Mouse (Mus musculus) heart, embryonic 16.5 days (tissue): ENCODE results near the gene Celf6. TPM values are rescaled to one million over a fixed set of nuclear protein-coding genes. Genes with fewer than 3 reads are reported as not detected.
A peak's percentile ranks its signal among the peaks of the same experiment; 100 is the strongest.

ENCODE experiments used
- ATAC-seq: fragments of 200-750 bp; cut with Nextera tagmentation; replicated peaks from 2 replicates; pipeline ENCODE4 v1.8.0; 2017; ENCODE audit warnings: moderate number of reproducible peaks; ENCODE audit not compliant: insufficient read depth, low FRiP score; ENCODE audit errors: extremely low read depth
- H3K27ac ChIP-seq: fragments of 300-500 bp; sonication (generic); 2 replicates; pipeline ENCODE4 v1.5.1; 2014; ENCODE audit warnings: mild to moderate bottlenecking, low read length, control low read depth, moderate library complexity
- H3K27me3 ChIP-seq: fragments of 300-500 bp; sonication (generic); 2 replicates; pipeline ENCODE4 v1.6.1; 2014; ENCODE audit warnings: low read length, mixed read lengths; ENCODE audit not compliant: control insufficient read depth, insufficient read depth
- H3K36me3 ChIP-seq: fragments of 300-500 bp; sonication (generic); 2 replicates; pipeline ENCODE4 v1.6.1; 2014; ENCODE audit not compliant: control insufficient read depth, insufficient read depth
- H3K4me1 ChIP-seq: fragments of 300-500 bp; sonication (generic); 2 replicates; pipeline ENCODE4 v1.6.1; 2014; ENCODE audit warnings: low read length, mixed read lengths; ENCODE audit not compliant: control insufficient read depth, insufficient read depth
- H3K4me2 ChIP-seq: fragments of 300-500 bp; sonication (generic); 2 replicates; pipeline ENCODE4 v1.6.1; 2014; ENCODE audit warnings: low read depth, mild to moderate bottlenecking, control low read depth, low read length
- H3K4me3 ChIP-seq: fragments of 300-500 bp; sonication (generic); 2 replicates; pipeline ENCODE4 v1.5.1; 2014; ENCODE audit warnings: mild to moderate bottlenecking, control low read depth, low read length
- H3K9ac ChIP-seq: fragments of 300-500 bp; sonication (generic); 2 replicates; pipeline ENCODE4 v1.6.1; 2014; ENCODE audit warnings: low read length, control low read depth
- H3K9me3 ChIP-seq: fragments of 300-500 bp; sonication (generic); replicated peaks from 2 replicates; pipeline ENCODE4 v1.6.1; 2016; ENCODE audit warnings: low read length; ENCODE audit not compliant: control insufficient read depth
- WGBS: fragments of 180-500 bp; shearing (Covaris S2); extraction: QIAGEN DNeasy Blood & Tissue Kit; methylation state at CpG from one replicate; pipeline ENCODE4 v1.1.7; 2014; 5-methylcytosine and 5-hydroxymethylcytosine counted together
- polyA plus RNA-seq: library from polyadenylated mRNA; unstranded; fragments of >200 nt; fragmentation: Nextera tagmentation; extraction: Ambion mirVana; gene quantifications from 2 replicates; pipeline ENCODE4 v1.2.1, GENCODE M21; 2015

The Celf6 gene
- polyA plus RNA-seq, 1 experiment from 2014 or later = 0.17 TPM

DNA sequence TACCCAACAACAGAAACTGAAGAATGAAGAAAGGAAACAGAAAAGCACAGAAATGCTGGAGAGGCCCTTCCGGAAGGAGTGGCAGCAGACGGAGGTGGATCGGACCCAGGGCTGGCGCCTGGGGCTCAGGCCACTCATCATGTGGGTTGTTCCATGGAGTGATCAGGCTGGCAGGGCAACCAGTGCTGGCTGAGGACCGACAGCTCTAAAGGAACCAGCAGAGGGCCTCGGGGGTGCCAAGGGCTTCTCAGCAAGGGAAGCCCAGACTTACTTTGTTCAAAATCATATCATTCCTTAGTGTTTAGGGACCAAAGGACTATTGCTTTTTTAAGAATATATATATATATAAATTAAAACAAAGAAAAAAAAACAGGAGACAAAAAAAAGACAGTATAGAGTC lies 28.2 kb downstream of the Celf6 start:
- Histone ChIP-seq H3K36me3 (no peaks in the 10 kb centered on the region), H3K4me3 (no peak overlapping the region), H3K9me3 (no peaks in the 10 kb centered on the region), H3K27ac (no peak overlapping the region), H3K9ac (no peak overlapping the region), H3K27me3 (peaks cover 32% of the 10 kb centered on the region), H3K4me1 (no peaks in the 10 kb centered on the region), H3K4me2 (no peak overlapping the region)
- WGBS = 56% methylated on average over 6 of the region's 6 CpGs
- ATAC-seq = no peak

DNA sequence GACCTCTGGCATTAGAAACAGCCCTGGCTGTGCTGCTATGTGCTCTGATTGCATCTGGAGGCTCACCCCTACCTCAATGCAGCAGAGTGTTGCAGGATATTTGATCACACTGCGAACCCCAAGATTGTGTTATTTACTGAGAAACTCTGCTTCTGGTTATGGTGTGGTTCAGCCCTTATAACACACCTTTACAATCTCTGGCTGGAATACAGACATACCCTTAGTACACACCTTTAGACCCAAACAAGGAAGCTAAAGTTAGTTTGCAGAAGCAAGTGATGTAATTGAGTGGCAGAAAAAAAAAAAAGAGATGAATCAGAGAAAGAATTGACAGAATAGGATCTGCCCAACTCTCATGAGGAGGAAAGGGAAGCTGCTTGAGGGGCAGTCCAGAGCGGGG lies 33.2 kb downstream of the Celf6 start:
- H3K4me3 ChIP-seq = no peak overlapping the region
- no peaks in the 10 kb centered on the region for H3K9me3 ChIP-seq
- no peak overlapping the region for H3K9ac ChIP-seq
- no peak overlapping the region for H3K27ac ChIP-seq
- H3K4me1 ChIP-seq = no peaks in the 10 kb centered on the region
- no peak for ATAC-seq
- H3K4me2 ChIP-seq = no peak overlapping the region
- WGBS = 81% methylated on average over 2 of the region's 2 CpGs
- no peaks in the 10 kb centered on the region for H3K27me3 ChIP-seq
- H3K36me3 ChIP-seq = no peaks in the 10 kb centered on the region

DNA sequence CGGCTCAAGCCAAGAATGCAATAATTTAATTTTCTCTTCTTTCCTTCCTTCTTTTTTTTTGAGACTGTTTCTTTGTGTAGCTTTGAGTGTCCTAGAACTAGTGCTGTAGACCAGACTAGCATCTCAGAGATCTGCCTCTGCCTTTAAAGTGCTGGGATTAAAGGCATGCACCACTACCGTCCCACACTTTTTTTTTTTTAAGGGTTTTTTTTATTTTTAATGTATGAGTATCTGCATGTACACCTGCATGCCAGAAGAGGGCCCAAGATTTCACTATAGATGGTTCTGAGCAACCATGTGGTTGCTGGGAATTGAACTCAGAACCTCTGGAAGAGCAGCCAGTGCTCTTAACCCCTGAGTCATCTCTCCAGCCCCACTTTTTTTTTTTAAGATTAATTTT lies 38.1 kb downstream of the Celf6 start:
- Histone ChIP-seq H3K9ac (no peak overlapping the region), H3K27me3 (no peaks in the 10 kb centered on the region), H3K36me3 (no peaks in the 10 kb centered on the region), H3K27ac (no peak overlapping the region), H3K4me3 (no peak overlapping the region), H3K4me2 (no peak overlapping the region), H3K9me3 (no peaks in the 10 kb centered on the region), H3K4me1 (peaks cover 15% of the 10 kb centered on the region)
- WGBS = 88% methylated on average over 2 of the region's 2 CpGs
- no peak for ATAC-seq

DNA sequence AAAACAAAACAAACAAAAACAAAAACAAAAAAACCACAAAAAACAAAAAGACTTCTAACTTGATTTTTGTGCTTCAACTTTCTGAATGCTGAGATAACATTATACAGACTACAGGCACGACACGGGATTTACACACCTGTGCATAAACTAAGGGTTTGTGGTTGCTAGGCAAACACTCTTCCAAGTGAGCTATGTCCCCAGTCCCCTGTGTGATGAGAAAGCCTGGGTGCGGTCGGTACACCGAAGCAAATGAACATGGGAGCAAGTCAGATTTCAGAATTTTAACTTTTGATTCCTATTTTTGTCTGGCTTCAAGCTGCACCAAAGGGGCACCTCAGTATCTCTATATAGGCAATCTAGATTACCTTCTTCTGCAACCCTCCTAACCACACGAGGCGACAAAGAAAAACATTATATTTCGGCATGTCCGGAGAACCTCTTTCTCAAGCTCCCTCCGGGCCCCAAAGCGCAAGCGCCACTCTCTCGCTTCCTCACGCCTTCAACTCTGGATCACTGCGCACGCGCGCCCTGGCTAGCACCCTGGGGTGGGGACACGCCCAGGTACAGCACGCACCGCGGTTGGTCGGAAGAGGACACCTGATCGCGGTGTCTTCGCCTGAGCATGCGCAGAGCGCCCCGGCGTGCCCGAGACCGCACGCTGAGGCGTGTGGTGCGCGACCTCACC lies 39.0 kb downstream of the Celf6 start, which contains the start of gene Parp6:
Gene Parp6, plus strand, starts transcription at position 663 of the 685 bp plus-strand sequence.
- 1% methylated on average over 36 of the region's 36 CpGs for WGBS
- peak within 1 kb of the TSS; percentile 83 for H3K4me3 ChIP-seq
- peak within 1 kb of the TSS; percentile 92 for H3K27ac ChIP-seq
- peak within 1 kb of the TSS; percentile 91 for H3K9ac ChIP-seq
- ATAC-seq = peak; percentile 100
- no peaks in the 10 kb centered on the region for H3K27me3 ChIP-seq
- H3K4me1 ChIP-seq = peaks cover 15% of the 10 kb centered on the region
- no peaks in the 10 kb centered on the region for H3K9me3 ChIP-seq
- H3K4me2 ChIP-seq = peak within 1 kb of the TSS; percentile 82
- no peaks in the 10 kb centered on the region for H3K36me3 ChIP-seq

DNA sequence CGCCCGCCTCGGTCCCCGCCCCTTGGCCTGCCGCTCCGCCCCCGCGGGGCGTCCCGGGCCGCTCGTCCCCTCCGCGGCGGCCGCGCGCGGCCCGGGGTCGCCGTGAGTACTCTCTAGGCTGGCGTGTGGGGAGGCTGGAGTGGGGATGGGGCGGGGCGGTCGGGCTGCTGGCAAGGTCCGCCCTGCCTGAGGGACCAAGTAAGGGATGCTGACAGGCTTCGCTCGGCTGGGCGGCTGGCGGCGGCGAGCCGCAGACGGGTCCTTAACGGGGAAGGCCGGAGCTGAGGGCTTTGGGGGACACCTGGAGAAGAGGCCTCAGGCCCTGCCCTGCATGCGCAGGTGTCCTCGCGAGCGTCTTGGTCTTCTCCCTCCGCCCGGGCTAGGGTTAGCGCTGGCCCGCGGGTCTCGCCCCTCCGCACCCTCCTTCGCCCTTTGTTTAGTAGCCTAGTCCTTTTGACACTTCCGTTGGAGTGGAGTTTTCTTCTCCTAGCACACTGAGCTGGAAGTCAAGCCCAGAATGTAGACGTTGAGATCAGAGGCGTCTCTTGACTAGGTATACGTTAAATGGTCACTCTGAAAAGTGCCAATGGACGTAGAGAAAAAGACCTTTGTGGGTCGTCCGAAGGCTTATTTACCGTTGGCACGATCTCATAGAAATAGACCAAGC lies 39.7 kb downstream of the Celf6 start:
- Histone ChIP-seq H3K9me3 (no peaks in the 10 kb centered on the region), H3K36me3 (peaks cover 4% of the 10 kb centered on the region), H3K27me3 (no peaks in the 10 kb centered on the region), H3K4me3 (peak overlapping the region; percentile 83), H3K27ac (peak overlapping the region; percentile 92), H3K4me2 (peak overlapping the region; percentile 82), H3K9ac (peak overlapping the region; percentile 91), H3K4me1 (peaks cover 15% of the 10 kb centered on the region)
- ATAC-seq = no peak; the same call in 1 of the 2 replicates
- whole genome bisulfite sequencing = under 1% methylated on average over 57 of the region's 58 CpGs

DNA sequence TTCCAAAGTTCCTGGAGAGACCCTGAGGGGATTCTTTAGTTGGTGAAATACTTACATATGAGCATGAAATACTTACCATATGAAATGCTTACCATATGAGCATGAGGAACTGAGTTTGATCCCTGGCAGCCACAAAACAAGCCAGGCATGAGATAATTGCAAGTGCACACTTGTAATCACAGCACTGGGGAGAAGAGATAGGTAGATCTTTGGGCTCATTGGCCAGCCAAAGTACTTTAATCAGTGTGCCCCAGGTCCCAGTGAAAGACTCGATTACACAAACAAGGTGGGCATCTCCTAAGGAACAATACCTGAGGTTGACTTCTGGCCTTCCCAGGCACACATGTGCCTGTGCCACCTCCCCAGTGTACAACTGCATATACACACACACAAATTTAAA lies 60.7 kb downstream of the Celf6 start:
- ATAC-seq = no peak
- H3K9me3 ChIP-seq = no peaks in the 10 kb centered on the region
- no peak overlapping the region for H3K4me3 ChIP-seq
- H3K4me1 ChIP-seq = no peaks in the 10 kb centered on the region
- no peak overlapping the region for H3K9ac ChIP-seq
- H3K27me3 ChIP-seq = no peaks in the 10 kb centered on the region
- H3K4me2 ChIP-seq = no peak overlapping the region
- no peak overlapping the region for H3K27ac ChIP-seq
- WGBS = 73% methylated on average over 1 of the region's 1 CpGs
- peaks cover 42% of the 10 kb centered on the region for H3K36me3 ChIP-seq

DNA sequence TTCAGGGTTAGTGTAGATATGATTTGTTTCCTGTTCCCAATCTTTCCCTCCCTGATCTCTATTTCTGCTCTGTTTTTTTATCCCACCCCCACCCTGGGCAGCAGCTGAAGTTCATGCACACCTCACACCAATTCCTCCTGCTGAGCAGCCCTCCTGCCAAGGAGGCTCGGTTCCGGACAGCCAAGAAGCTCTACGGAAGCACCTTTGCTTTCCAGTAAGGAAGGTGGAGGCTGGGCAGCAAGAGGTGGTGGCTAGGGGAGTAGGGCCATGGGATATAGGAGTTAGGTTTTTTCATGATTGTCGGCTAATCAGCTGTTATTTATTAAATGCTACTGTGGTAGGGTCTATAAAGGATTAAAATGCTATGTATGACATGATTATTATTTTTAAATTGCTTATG lies 62.2 kb downstream of the Celf6 start:
- H3K4me2 ChIP-seq = no peak overlapping the region
- no peak for ATAC-seq
- no peak overlapping the region for H3K27ac ChIP-seq
- H3K36me3 ChIP-seq = peaks cover 31% of the 10 kb centered on the region
- H3K4me1 ChIP-seq = no peaks in the 10 kb centered on the region
- no peaks in the 10 kb centered on the region for H3K27me3 ChIP-seq
- no peak overlapping the region for H3K4me3 ChIP-seq
- H3K9ac ChIP-seq = no peak overlapping the region
- 92% methylated on average over 4 of the region's 4 CpGs for WGBS
- no peaks in the 10 kb centered on the region for H3K9me3 ChIP-seq

DNA sequence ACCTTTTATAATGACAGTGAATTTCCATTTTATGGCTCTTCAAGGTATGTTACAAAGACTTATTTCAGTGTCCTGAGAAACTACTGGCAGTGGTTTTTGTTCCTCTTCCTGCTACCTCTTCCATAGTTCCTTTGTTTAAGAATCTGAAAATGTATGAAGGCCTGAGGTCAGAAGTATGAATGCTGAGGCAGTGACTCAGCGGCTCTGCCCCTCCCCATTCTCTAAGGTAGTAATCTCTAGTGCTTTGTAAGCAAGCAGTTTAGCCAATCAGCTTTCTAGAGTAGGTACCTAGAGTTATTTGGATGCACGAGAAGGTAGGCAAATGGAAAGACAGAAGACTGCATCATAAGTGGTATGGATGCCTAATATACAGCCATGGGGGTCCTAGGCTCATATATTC lies 63.6 kb downstream of the Celf6 start:
- Histone ChIP-seq H3K4me1 (no peaks in the 10 kb centered on the region), H3K4me3 (no peak overlapping the region), H3K27me3 (no peaks in the 10 kb centered on the region), H3K27ac (no peak overlapping the region), H3K9ac (no peak overlapping the region), H3K9me3 (no peaks in the 10 kb centered on the region), H3K36me3 (peaks cover 24% of the 10 kb centered on the region), H3K4me2 (no peak overlapping the region)
- WGBS = 80% methylated on average over 2 of the region's 2 CpGs
- no peak for ATAC-seq

DNA sequence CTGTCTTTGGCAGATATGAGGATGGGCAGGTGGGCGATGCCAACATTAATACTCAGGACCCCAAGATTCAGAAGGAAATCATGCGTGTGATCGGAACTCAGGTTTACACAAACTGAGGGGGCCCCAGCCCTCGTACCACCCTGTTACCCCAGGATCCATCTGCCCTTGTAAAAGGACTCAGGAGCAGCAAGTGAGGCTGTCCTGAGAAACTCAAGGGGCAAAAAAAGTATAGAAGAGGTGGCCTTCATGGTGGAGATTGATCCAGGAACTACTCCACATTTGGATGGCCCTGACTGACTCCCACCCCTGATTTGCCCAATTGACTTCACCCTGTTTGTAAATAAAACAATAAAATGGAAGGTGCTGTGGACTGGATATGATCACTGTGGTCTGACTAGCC lies 72.2 kb downstream of the Celf6 start:
- Histone ChIP-seq H3K27ac (no peak overlapping the region), H3K4me2 (no peak overlapping the region), H3K9me3 (no peaks in the 10 kb centered on the region), H3K9ac (no peak overlapping the region), H3K27me3 (no peaks in the 10 kb centered on the region), H3K4me3 (no peak overlapping the region), H3K36me3 (peaks cover 16% of the 10 kb centered on the region), H3K4me1 (no peaks in the 10 kb centered on the region)
- ATAC-seq = no peak
- WGBS = 94% methylated on average over 4 of the region's 4 CpGs
